Mouse (Mus musculus): ENCODE measurements around the gene Tamm41.

DNA sequence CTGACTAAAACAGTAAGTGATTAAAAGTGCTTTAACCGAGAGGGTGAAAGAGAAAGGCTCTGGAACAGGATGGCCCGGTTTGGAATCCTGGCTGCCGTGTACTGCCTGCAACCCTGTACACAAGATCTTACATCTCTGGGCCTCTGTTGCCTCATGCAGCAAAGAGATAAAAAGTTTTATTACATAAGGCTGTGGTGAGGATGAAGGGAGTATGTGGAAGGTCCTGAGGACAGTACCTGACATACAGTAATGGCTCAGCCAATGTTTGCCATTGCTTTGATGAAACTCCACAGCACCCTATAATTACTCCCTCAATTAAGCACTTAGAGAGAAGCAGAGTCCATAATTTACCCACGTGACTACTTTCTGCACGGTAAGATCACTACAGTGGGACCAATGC lies 40.8 kb downstream of the Tamm41 start:
- no peak for TF ChIP-seq CTCF (IDR thresholded peaks at IDR 0.05; ENCODE audit: insufficient read depth, low read depth, low read length)
- no peak for TF ChIP-seq POLR2A (IDR thresholded peaks at IDR 0.05; ENCODE audit: insufficient read depth, low read depth, low read length)
